Mouse (Mus musculus) spleen, adult 2 months (tissue): ENCODE data around the gene Auts2. TPM values are rescaled to one million over a fixed set of nuclear protein-coding genes. Genes with fewer than 3 reads are reported as not detected.

Experiments used
- DNase-seq, 2 experiments: peaks; one replicate each; pipeline versions ENCODE4 v3.0.0 to v3.0.0-alpha.2; 2012 to 2021; ENCODE audit warnings: low spot score in 2 of 2, low read depth in 1 of 2
- H3K27ac ChIP-seq: fragments of 200-500 bp; 2 replicates; pipeline ENCODE4 v1.5.1; 2012; ENCODE audit warnings: low read length, inconsistent platforms; ENCODE audit not compliant: insufficient read depth
- H3K27me3 ChIP-seq: fragments of 200-500 bp; 2 replicates; pipeline ENCODE4 v1.6.1; 2012; ENCODE audit warnings: mild to moderate bottlenecking, moderate library complexity, low read length, inconsistent platforms; ENCODE audit not compliant: control insufficient read depth, insufficient read depth
- H3K36me3 ChIP-seq: fragments of 200-500 bp; 2 replicates; pipeline ENCODE4 v1.6.1; 2012; ENCODE audit warnings: mild to moderate bottlenecking, low read length, inconsistent platforms; ENCODE audit not compliant: control insufficient read depth, insufficient read depth
- H3K4me1 ChIP-seq: fragments of 200-500 bp; 2 replicates; pipeline ENCODE4 v1.6.1; 2011; ENCODE audit warnings: inconsistent platforms; ENCODE audit not compliant: control insufficient read depth, insufficient read depth, insufficient read length
- H3K4me3 ChIP-seq: fragments of 200-500 bp; 2 replicates; pipeline ENCODE4 v1.5.1; 2011; ENCODE audit warnings: mild to moderate bottlenecking, inconsistent platforms; ENCODE audit not compliant: insufficient read depth, insufficient read length; ENCODE audit errors: extremely low read depth
- CTCF ChIP-seq: fragments of 200-500 bp; IDR thresholded peaks from 2 replicates; pipeline ENCODE4 v1.5.1; 2011; ENCODE audit warnings: mild to moderate bottlenecking, inconsistent platforms; ENCODE audit not compliant: insufficient read depth, insufficient read length, insufficient replicate concordance; ENCODE audit errors: extremely low read depth
- POLR2A ChIP-seq: fragments of 200-500 bp; IDR thresholded peaks from 2 replicates; pipeline ENCODE4 v1.6.1; 2011; ENCODE audit warnings: low read depth, low read length, inconsistent platforms
- WGBS: fragments of 180-500 bp; shearing (Covaris S2); methylation state at CpG from one replicate; pipeline ENCODE4 v1.1.7; 2018; 5-methylcytosine and 5-hydroxymethylcytosine counted together
- polyA plus RNA-seq: library from polyadenylated mRNA; depleted of rRNA; stranded (reverse); fragments of >200 nt; gene quantifications from 2 replicates; pipeline ENCODE4 v1.2.3, GENCODE M21; 2012

Auts2 gene
- polyA plus RNA-seq, 1 experiment: 1.3 TPM

- H3K4me1 ChIP-seq: no peaks in the 10 kb centered on the region
- no peak overlapping the region for H3K27ac ChIP-seq
- no peaks in the 10 kb centered on the region for H3K36me3 ChIP-seq
- H3K4me3 ChIP-seq: no peak overlapping the region
- TF ChIP-seq POLR2A: no peak
- TF ChIP-seq CTCF: no peak
- 83% methylated on average over 3 of the region's 3 CpGs for WGBS
- H3K27me3 ChIP-seq: no peaks in the 10 kb centered on the region
- DNase-seq: no peak
These were observed 454.6 kb downstream of the Auts2 start for GRCm38 (mm10) chr5:132088585-132088984.

- no peaks in the 10 kb centered on the region for H3K27me3 ChIP-seq
- no peak overlapping the region for H3K27ac ChIP-seq
- no peaks in the 10 kb centered on the region for H3K36me3 ChIP-seq
- H3K4me3 ChIP-seq: no peak overlapping the region
- no peak for DNase-seq
- no peaks in the 10 kb centered on the region for H3K4me1 ChIP-seq
- WGBS: 79% methylated on average over 8 of the region's 8 CpGs
- TF ChIP-seq CTCF (no peak), POLR2A (no peak)
These were observed 459.3 kb downstream of the Auts2 start for GRCm38 (mm10) chr5:132083753-132084326.

GRCm38 (mm10) chr5:132075942-132076341 lies 467.2 kb downstream of the Auts2 start:
- Histone ChIP-seq H3K36me3 (no peaks in the 10 kb centered on the region), H3K4me3 (no peak overlapping the region), H3K27ac (no peak overlapping the region), H3K27me3 (no peaks in the 10 kb centered on the region), H3K4me1 (no peaks in the 10 kb centered on the region)
- TF ChIP-seq CTCF (no peak), POLR2A (no peak)
- DNase-seq: no peak
- 86% methylated on average over 2 of the region's 2 CpGs for WGBS

- 77% methylated on average over 19 of the region's 19 CpGs for WGBS
- Histone ChIP-seq H3K36me3 (no peaks in the 10 kb centered on the region), H3K27ac (no peak overlapping the region), H3K27me3 (no peaks in the 10 kb centered on the region), H3K4me1 (no peaks in the 10 kb centered on the region), H3K4me3 (no peak overlapping the region)
- TF ChIP-seq POLR2A: no peak
- TF ChIP-seq CTCF: no peak
- no peak for DNase-seq
These were observed 468.3 kb downstream of the Auts2 start for GRCm38 (mm10) chr5:132074724-132075374.

- no peaks in the 10 kb centered on the region for H3K4me1 ChIP-seq
- TF ChIP-seq CTCF (no peak), POLR2A (no peak)
- no peak overlapping the region for H3K27ac ChIP-seq
- no peaks in the 10 kb centered on the region for H3K36me3 ChIP-seq
- no peaks in the 10 kb centered on the region for H3K27me3 ChIP-seq
- DNase-seq: no peak
- 76% methylated on average over 11 of the region's 11 CpGs for WGBS
- no peak overlapping the region for H3K4me3 ChIP-seq
These were observed 468.8 kb downstream of the Auts2 start for GRCm38 (mm10) chr5:132074360-132074723.

- 68% methylated on average over 10 of the region's 10 CpGs for WGBS
- no peak for DNase-seq
- H3K27ac ChIP-seq: no peak overlapping the region
- H3K36me3 ChIP-seq: no peaks in the 10 kb centered on the region
- no peaks in the 10 kb centered on the region for H3K4me1 ChIP-seq
- H3K27me3 ChIP-seq: no peaks in the 10 kb centered on the region
- TF ChIP-seq CTCF: no peak
- TF ChIP-seq POLR2A: no peak
- H3K4me3 ChIP-seq: no peak overlapping the region
These were observed 469.3 kb downstream of the Auts2 start for GRCm38 (mm10) chr5:132073677-132074359.

GRCm38 (mm10) chr5:132072356-132072755 lies 470.8 kb downstream of the Auts2 start:
- H3K27me3 ChIP-seq: no peaks in the 10 kb centered on the region
- WGBS: 81% methylated on average over 4 of the region's 4 CpGs
- no peaks in the 10 kb centered on the region for H3K4me1 ChIP-seq
- no peak overlapping the region for H3K27ac ChIP-seq
- no peak for DNase-seq
- TF ChIP-seq POLR2A: no peak
- TF ChIP-seq CTCF: no peak
- H3K36me3 ChIP-seq: no peaks in the 10 kb centered on the region
- H3K4me3 ChIP-seq: no peak overlapping the region
